Mouse (Mus musculus) midbrain, embryonic 10.5 days (tissue): ENCODE data around the gene Ribc1. TPM values are rescaled to one million over a fixed set of nuclear protein-coding genes. Genes with fewer than 3 reads are reported as not detected.
A peak's percentile ranks its signal among the peaks of the same experiment; 100 is the strongest.

Experiments
- DNase-seq: peaks from one replicate; pipeline ENCODE4 v3.0.0-alpha.2; 2017; ENCODE audit warnings: low spot score
- H3K27ac ChIP-seq: fragments of 300-500 bp; sonication (generic); replicated peaks from 2 replicates; pipeline ENCODE4 v1.5.1; 2016; ENCODE audit warnings: mild to moderate bottlenecking
- H3K27me3 ChIP-seq: fragments of 300-500 bp; sonication (generic); 2 replicates; pipeline ENCODE4 v1.6.1; 2016; ENCODE audit warnings: low read depth, mild to moderate bottlenecking; ENCODE audit not compliant: poor library complexity, severe bottlenecking
- H3K36me3 ChIP-seq: fragments of 300-500 bp; sonication (generic); 2 replicates; pipeline ENCODE4 v1.6.1; 2016; ENCODE audit warnings: mild to moderate bottlenecking, moderate library complexity
- H3K4me1 ChIP-seq: fragments of 300-500 bp; sonication (generic); 2 replicates; pipeline ENCODE4 v1.6.1; 2016
- H3K4me3 ChIP-seq: fragments of 300-500 bp; sonication (generic); 2 replicates; pipeline ENCODE4 v1.5.1; 2016; ENCODE audit warnings: mild to moderate bottlenecking, moderate library complexity
- H3K9me3 ChIP-seq: fragments of 300-500 bp; sonication (generic); replicated peaks from 2 replicates; pipeline ENCODE4 v1.6.1; 2016; ENCODE audit warnings: mild to moderate bottlenecking
- WGBS: fragments of 180-500 bp; shearing (Covaris S2); methylation state at CpG from one replicate; pipeline ENCODE4 v1.1.7; 2016; 5-methylcytosine and 5-hydroxymethylcytosine counted together
- polyA plus RNA-seq: library from polyadenylated mRNA; unstranded; fragments of >200 nt; fragmentation: Nextera tagmentation; extraction: Ambion mirVana; gene quantifications from 2 replicates; pipeline ENCODE4 v1.2.1, GENCODE M21; 2016

The Ribc1 gene
- polyA plus RNA-seq, 1 experiment from 2014 or later, result 5.9 TPM

GRCm38 (mm10) chrX:152001182-152001684 lies 14.9 kb downstream of the Ribc1 start:
- WGBS, result 42% methylated on average over 9 of the region's 9 CpGs

GRCm38 (mm10) chrX:151999006-151999710 lies 16.9 kb downstream of the Ribc1 start:
- Histone ChIP-seq H3K4me1 (no peaks in the 10 kb centered on the region), H3K9me3 (no peaks in the 10 kb centered on the region), H3K36me3 (peaks cover 11% of the 10 kb centered on the region), H3K4me3 (no peak overlapping the region), H3K27ac (no peak overlapping the region), H3K27me3 (peaks cover 99% of the 10 kb centered on the region)
- no peak for DNase-seq
- WGBS, result 70% methylated on average over 4 of the region's 4 CpGs

More at GRCm38 (mm10) chrX:152001182-152001684, 14.9 kb downstream of the Ribc1 start:
- Histone ChIP-seq H3K4me3 (peak overlapping the region; percentile 61), H3K4me1 (no peaks in the 10 kb centered on the region), H3K36me3 (peaks cover 28% of the 10 kb centered on the region), H3K27ac (peak overlapping the region; percentile 81; the same call in 1 of the 2 replicates), H3K9me3 (no peaks in the 10 kb centered on the region), H3K27me3 (peaks cover 100% of the 10 kb centered on the region)
- no peak for DNase-seq

Other genes starting within 250 kb of the Ribc1 start
- 46.9 and 52.9 TPM in 2 replicates for gene Huwe1, start 215.5 kb downstream of the Ribc1 start, polyA plus RNA-seq
- 181 and 195 TPM in 2 replicates for gene Hsd17b10, start 14.4 kb downstream of the Ribc1 start, polyA plus RNA-seq
- gene Smc1a, start 133 bp upstream of the Ribc1 start, polyA plus RNA-seq, result 108 and 120 TPM in 2 replicates
- 1.00 and 1.4 TPM in 2 replicates for gene Iqsec2, start 128.0 kb upstream of the Ribc1 start, polyA plus RNA-seq
- 64.1 and 74.5 TPM in 2 replicates for gene Kdm5c, start 216.7 kb upstream of the Ribc1 start, polyA plus RNA-seq